Mouse (Mus musculus): ENCODE data around the gene Sirt2. TPM values are rescaled to one million over a fixed set of nuclear protein-coding genes. Genes with fewer than 3 reads are reported as not detected.

Sirt2 gene
- total and polyA plus RNA-seq, 3 experiments: 35.7 to 72.4 TPM; not detected in 1

DNA sequence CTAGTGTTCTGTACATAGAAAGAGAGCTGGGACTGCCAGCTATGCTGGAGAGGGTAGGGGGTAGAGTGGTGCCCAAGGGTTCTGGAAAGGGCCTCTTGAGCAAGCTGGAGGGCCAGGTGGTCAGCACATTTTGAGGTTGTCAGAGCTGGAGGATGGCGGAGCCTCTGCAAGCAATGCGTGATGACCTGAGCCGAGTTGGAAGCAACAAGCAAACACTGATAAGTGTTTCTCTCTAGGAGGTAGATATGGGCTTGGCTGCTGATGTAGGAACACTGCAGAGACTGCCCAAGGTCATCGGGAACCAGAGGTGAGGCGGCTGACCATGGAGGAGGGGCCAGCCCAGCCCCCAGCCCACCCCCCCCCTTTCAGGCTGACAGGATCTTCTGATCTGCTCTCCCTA is 64.4 kb downstream of the Sirt2 start:
- TF ChIP-seq GATA1 (IDR thresholded peaks at IDR 0.05; ENCODE audit: low read depth, low read length): no peak
- no peak for TF ChIP-seq SIN3A (IDR thresholded peaks at IDR 0.05; ENCODE audit: low read length)
- no peak for TF ChIP-seq UBTF (IDR thresholded peaks at IDR 0.05; ENCODE audit: borderline replicate concordance, insufficient read depth, low read depth, low read length)
- no peak for TF ChIP-seq MYB (IDR thresholded peaks at IDR 0.05; ENCODE audit: low read depth, low read length)
- no peak for TF ChIP-seq ZC3H11A (IDR thresholded peaks at IDR 0.05; ENCODE audit: low read depth, low read length)
- TF ChIP-seq BHLHE40 (IDR thresholded peaks at IDR 0.05; ENCODE audit: borderline replicate concordance, low read depth, low read length): no peak
- TF ChIP-seq RCOR1 (IDR thresholded peaks at IDR 0.05; ENCODE audit: low read depth, low read length): no peak
- no peak for TF ChIP-seq USF2 (IDR thresholded peaks at IDR 0.05; ENCODE audit: borderline replicate concordance in 1 of 2, insufficient read depth in 1 of 2, low read depth in 1 of 2, low read length in 2 of 2)
- TF ChIP-seq TCF12 (IDR thresholded peaks at IDR 0.05; ENCODE audit: low read depth, low read length): no peak
- no peak for TF ChIP-seq USF1 (IDR thresholded peaks at IDR 0.05; ENCODE audit: low read depth, low read length)
- no peak for TF ChIP-seq CTCF (IDR thresholded peaks at IDR 0.05 in 2 of 3, conservative IDR thresholded peaks at IDR 0.05 in 1 of 3; ENCODE audit: control insufficient read depth in 1 of 3, insufficient read depth in 1 of 3, low read depth in 2 of 3, low read length in 3 of 3, poor library complexity in 1 of 3, severe bottlenecking in 1 of 3)
- Histone ChIP-seq H3K36me3 (ENCODE audit: control insufficient read depth in 1 of 2, insufficient read depth in 2 of 2, low read length in 2 of 2) (peaks cover 2 to 17% of the 10 kb centered on the region in 2 experiments; a peak in 3 of 4 replicates), H3K27ac (ENCODE audit: control insufficient read depth, low read depth, low read length) (no peak overlapping the region)

DNA sequence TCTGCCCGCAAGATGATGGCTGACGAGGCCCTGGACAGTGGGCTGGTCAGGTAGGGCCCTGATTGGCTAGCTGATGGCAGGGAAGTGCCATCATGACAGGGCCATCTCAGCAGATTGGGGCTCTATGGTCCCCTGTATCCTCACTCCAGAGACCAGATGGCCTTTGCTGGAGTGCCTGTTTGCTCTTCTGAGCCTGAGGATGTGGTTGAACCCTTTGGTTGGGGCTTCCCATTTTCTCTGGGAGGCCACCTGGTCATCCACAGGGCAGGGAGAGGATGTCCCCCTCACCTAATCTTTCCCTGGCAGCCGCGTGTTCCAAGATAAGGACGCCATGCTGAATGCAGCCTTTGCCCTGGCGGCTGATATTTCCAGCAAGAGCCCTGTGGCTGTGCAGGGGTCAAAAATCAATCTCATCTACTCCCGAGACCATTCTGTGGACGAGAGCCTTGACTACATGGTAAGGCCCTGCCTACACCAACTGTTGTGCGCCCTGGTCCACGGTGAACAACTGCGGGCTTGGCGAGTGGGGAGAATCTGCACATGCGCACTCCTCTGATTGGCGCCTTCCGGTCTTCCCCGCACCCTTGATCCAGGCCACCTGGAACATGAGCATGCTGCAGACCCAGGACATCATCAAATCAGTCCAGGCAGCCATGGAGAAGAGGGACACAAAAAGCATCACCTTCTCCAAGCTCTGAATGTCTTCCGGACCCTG is 65.0 kb downstream of the Sirt2 start:
- Histone ChIP-seq H3K27ac (ENCODE audit: control insufficient read depth, low read depth, low read length) (no peak overlapping the region), H3K4me3 (ENCODE audit: control insufficient read depth in 1 of 2, insufficient read depth in 1 of 2, low read depth in 2 of 2, low read length in 2 of 2) (no peak overlapping the region), H3K36me3 (ENCODE audit: control insufficient read depth in 1 of 2, insufficient read depth in 2 of 2, low read length in 2 of 2) (peaks cover 2 to 13% of the 10 kb centered on the region in 2 experiments; a peak in 3 of 4 replicates), H3K27me3 (ENCODE audit: control insufficient read depth in 1 of 2, insufficient read depth in 2 of 2, low read length in 2 of 2) (no peaks in the 10 kb centered on the region), H3K9me3 (replicated peaks; ENCODE audit: insufficient read depth, low read length) (no peaks in the 10 kb centered on the region), H3K4me1 (ENCODE audit: control insufficient read depth in 1 of 2, insufficient read depth in 2 of 2, low read length in 2 of 2) (peaks cover 2 to 17% of the 10 kb centered on the region in 2 experiments; a peak in 2 of 4 replicates), H3K9ac (ENCODE audit: control insufficient read depth, low read depth, low read length, poor library complexity, severe bottlenecking) (no peak overlapping the region), H3K79me2 (ENCODE audit: control insufficient read depth, insufficient read depth, low read length, poor library complexity) (peaks cover under 1% of the 10 kb centered on the region; the same call in 1 of the 2 replicates)
- TF ChIP-seq POLR2AphosphoS2 (IDR thresholded peaks at IDR 0.05; ENCODE audit: low read length) (no peak), TAL1 (IDR thresholded peaks at IDR 0.05; ENCODE audit: low read length) (0 out of 2 replicates have a peak, but pooled peaks have one; percentile 27), USF2 (IDR thresholded peaks at IDR 0.05; ENCODE audit: borderline replicate concordance in 1 of 2, insufficient read depth in 1 of 2, low read depth in 1 of 2, low read length in 2 of 2) (no peak), HCFC1 (IDR thresholded peaks at IDR 0.05; ENCODE audit: low read depth, low read length) (no peak), TBP (IDR thresholded peaks at IDR 0.05; ENCODE audit: low read depth, low read length) (no peak), ZC3H11A (IDR thresholded peaks at IDR 0.05; ENCODE audit: low read depth, low read length) (no peak), MYC (IDR thresholded peaks at IDR 0.05; ENCODE audit: low read depth, low read length) (no peak), GATA1 (IDR thresholded peaks at IDR 0.05; ENCODE audit: low read depth, low read length) (0 out of 2 replicates have a peak, but pooled peaks have one; percentile 18), TCF12 (IDR thresholded peaks at IDR 0.05; ENCODE audit: low read depth, low read length) (peak; percentile 52), NELFE (IDR thresholded peaks at IDR 0.05; ENCODE audit: low read depth, low read length) (no peak), MYB (IDR thresholded peaks at IDR 0.05; ENCODE audit: low read depth, low read length) (no peak)
- DNase-seq (ENCODE audit: low read depth, low spot score): no peak

More for the DNA sequence above, 64.4 kb downstream of the Sirt2 start:
- no peaks in the 10 kb centered on the region for H3K27me3 ChIP-seq (ENCODE audit: control insufficient read depth in 1 of 2, insufficient read depth in 2 of 2, low read length in 2 of 2)
- H3K9ac ChIP-seq (ENCODE audit: control insufficient read depth, low read depth, low read length, poor library complexity, severe bottlenecking): no peak overlapping the region
- H3K4me1 ChIP-seq (ENCODE audit: control insufficient read depth in 1 of 2, insufficient read depth in 2 of 2, low read length in 2 of 2): peaks cover 2 to 18% of the 10 kb centered on the region in 2 experiments; a peak in 2 of 4 replicates
- DNase-seq (ENCODE audit: low read depth, low spot score): no peak
- H3K4me3 ChIP-seq (ENCODE audit: control insufficient read depth in 1 of 2, insufficient read depth in 1 of 2, low read depth in 2 of 2, low read length in 2 of 2): no peak overlapping the region
- H3K9me3 ChIP-seq (replicated peaks; ENCODE audit: insufficient read depth, low read length): no peaks in the 10 kb centered on the region
- peaks cover 3% of the 10 kb centered on the region; the same call in 1 of the 2 replicates for H3K79me2 ChIP-seq (ENCODE audit: control insufficient read depth, insufficient read depth, low read length, poor library complexity)

Data from MEL (cell line).